Mouse (Mus musculus) liver, embryonic 11.5 days (tissue): Measurements from ENCODE around the gene Mrc2. TPM values are rescaled to one million over a fixed set of nuclear protein-coding genes. Genes with fewer than 3 reads are reported as not detected.

Source experiments
- ATAC-seq: fragments of 200-750 bp; cut with Nextera tagmentation; replicated peaks from 2 replicates; pipeline ENCODE4 v1.8.0; 2017; ENCODE audit warnings: moderate number of reproducible peaks, mild to moderate bottlenecking, moderate TSS enrichment, moderate library complexity; ENCODE audit not compliant: low FRiP score
- DNase-seq: peaks from one replicate; pipeline ENCODE4 v3.0.0-alpha.2; 2017; ENCODE audit warnings: low spot score
- H3K27ac ChIP-seq: fragments of 300-500 bp; sonication (generic); 2 replicates; pipeline ENCODE4 v1.5.1; 2014; ENCODE audit warnings: mild to moderate bottlenecking, low read depth, low read length, control low read depth
- H3K27me3 ChIP-seq: fragments of 300-500 bp; sonication (generic); replicated peaks from 2 replicates; pipeline ENCODE4 v1.6.1; 2014; ENCODE audit warnings: low read length, mixed read lengths; ENCODE audit not compliant: control insufficient read depth, insufficient read depth
- H3K36me3 ChIP-seq: fragments of 300-500 bp; sonication (generic); 2 replicates; pipeline ENCODE4 v1.6.1; 2014; ENCODE audit warnings: mild to moderate bottlenecking, low read length, moderate library complexity, mixed read lengths; ENCODE audit not compliant: control insufficient read depth, insufficient read depth
- H3K4me1 ChIP-seq: fragments of 300-500 bp; sonication (generic); replicated peaks from 2 replicates; pipeline ENCODE4 v1.6.1; 2014; ENCODE audit warnings: low read length, mixed read lengths; ENCODE audit not compliant: control insufficient read depth, insufficient read depth
- H3K4me2 ChIP-seq: fragments of 300-500 bp; sonication (generic); 2 replicates; pipeline ENCODE4 v1.6.1; 2014; ENCODE audit warnings: mild to moderate bottlenecking, control low read depth, moderate library complexity
- H3K4me3 ChIP-seq: fragments of 300-500 bp; sonication (generic); 2 replicates; pipeline ENCODE4 v1.5.1; 2014; ENCODE audit warnings: low read depth, low read length, control low read depth
- H3K9ac ChIP-seq: fragments of 300-500 bp; sonication (generic); 2 replicates; pipeline ENCODE4 v1.6.1; 2014; ENCODE audit warnings: low read depth, low read length, control low read depth
- H3K9me3 ChIP-seq: fragments of 300-500 bp; sonication (generic); 2 replicates; pipeline ENCODE4 v1.6.1; 2016; ENCODE audit warnings: low read length, inconsistent platforms, mixed read lengths; ENCODE audit not compliant: control insufficient read depth
- WGBS: fragments of 180-500 bp; shearing (Covaris S2); extraction: QIAGEN DNeasy Blood & Tissue Kit; methylation state at CpG from one replicate; pipeline ENCODE4 v1.1.7; 2014; 5-methylcytosine and 5-hydroxymethylcytosine counted together
- polyA plus RNA-seq: library from polyadenylated mRNA; unstranded; fragments of >200 nt; fragmentation: Nextera tagmentation; extraction: Ambion mirVana; gene quantifications from 2 replicates; pipeline ENCODE4 v1.2.1, GENCODE M21; 2014

Mrc2 gene
- polyA plus RNA-seq, 1 experiment from 2014 or later = 4.8 TPM

GRCm38 (mm10) chr11:105363598-105364385, 71.3 kb downstream of the Mrc2 start:
- no peaks in the 10 kb centered on the region for H3K36me3 ChIP-seq
- H3K4me1 ChIP-seq = peaks cover 51% of the 10 kb centered on the region
- H3K27ac ChIP-seq = no peak overlapping the region
- H3K9me3 ChIP-seq = no peaks in the 10 kb centered on the region
- ATAC-seq (no peak), DNase-seq (no peak)
- H3K9ac ChIP-seq = no peak overlapping the region
- 47% methylated on average over 12 of the region's 12 CpGs for WGBS
- H3K4me2 ChIP-seq = peak overlapping the region; percentile 82
- H3K27me3 ChIP-seq = peaks cover 15% of the 10 kb centered on the region
- H3K4me3 ChIP-seq = peak overlapping the region; percentile 57

- WGBS = 29% methylated on average over 12 of the region's 12 CpGs
- Histone ChIP-seq H3K27me3 (peaks cover 15% of the 10 kb centered on the region), H3K27ac (no peak overlapping the region), H3K4me3 (no peak overlapping the region), H3K9me3 (no peaks in the 10 kb centered on the region), H3K4me2 (peak overlapping the region; percentile 15), H3K36me3 (no peaks in the 10 kb centered on the region), H3K9ac (0 out of 2 replicates have a peak overlapping the region, but pooled peaks have one; percentile 7), H3K4me1 (peaks cover 51% of the 10 kb centered on the region)
- DNase-seq = no peak
- no peak for ATAC-seq
Measured at GRCm38 (mm10) chr11:105364386-105365065, 72.1 kb downstream of the Mrc2 start.

- peaks cover 15% of the 10 kb centered on the region for H3K27me3 ChIP-seq
- no peak; the same call in none of the 2 replicates for ATAC-seq
- no peaks in the 10 kb centered on the region for H3K9me3 ChIP-seq
- peak overlapping the region; percentile 12; the same call in 1 of the 2 replicates for H3K4me2 ChIP-seq
- no peak overlapping the region; the same call in 1 of the 2 replicates for H3K9ac ChIP-seq
- no peak for DNase-seq
- H3K4me3 ChIP-seq = no peak overlapping the region
- WGBS = 73% methylated on average over 3 of the region's 3 CpGs
- H3K4me1 ChIP-seq = peaks cover 51% of the 10 kb centered on the region
- no peaks in the 10 kb centered on the region for H3K36me3 ChIP-seq
- H3K27ac ChIP-seq = peak overlapping the region; percentile 21; the same call in 1 of the 2 replicates
Measured at GRCm38 (mm10) chr11:105365611-105366010, 73.2 kb downstream of the Mrc2 start.

- Histone ChIP-seq H3K4me3 (no peak overlapping the region), H3K4me1 (peaks cover 51% of the 10 kb centered on the region), H3K9ac (no peak overlapping the region), H3K4me2 (peak overlapping the region; percentile 46), H3K9me3 (no peaks in the 10 kb centered on the region), H3K27me3 (peaks cover 15% of the 10 kb centered on the region), H3K27ac (peak overlapping the region; percentile 90), H3K36me3 (no peaks in the 10 kb centered on the region)
- DNase-seq = peak; percentile 54
- ATAC-seq = peak; percentile 97
- WGBS = 19% methylated on average over 3 of the region's 4 CpGs
Measured at GRCm38 (mm10) chr11:105366051-105366450, 73.6 kb downstream of the Mrc2 start.

- H3K9ac ChIP-seq = 0 out of 2 replicates have a peak overlapping the region, but pooled peaks have one; percentile 8
- 35% methylated on average over 3 of the region's 3 CpGs for WGBS
- H3K4me3 ChIP-seq = no peak overlapping the region
- peaks cover 51% of the 10 kb centered on the region for H3K4me1 ChIP-seq
- DNase-seq (no peak), ATAC-seq (peak; percentile 18; the same call in 1 of the 2 replicates)
- H3K36me3 ChIP-seq = no peaks in the 10 kb centered on the region
- H3K27me3 ChIP-seq = peaks cover 13% of the 10 kb centered on the region
- H3K9me3 ChIP-seq = no peaks in the 10 kb centered on the region
- H3K4me2 ChIP-seq = peak overlapping the region; percentile 31
- peak overlapping the region; percentile 90 for H3K27ac ChIP-seq
Measured at GRCm38 (mm10) chr11:105367163-105367562, 74.7 kb downstream of the Mrc2 start.

- Histone ChIP-seq H3K9me3 (no peaks in the 10 kb centered on the region), H3K4me3 (no peak overlapping the region), H3K4me2 (no peak overlapping the region), H3K9ac (no peak overlapping the region), H3K4me1 (peaks cover 47% of the 10 kb centered on the region), H3K27me3 (peaks cover 3% of the 10 kb centered on the region), H3K36me3 (no peaks in the 10 kb centered on the region), H3K27ac (no peak overlapping the region)
- DNase-seq (no peak), ATAC-seq (no peak)
- WGBS = 61% methylated on average over 5 of the region's 5 CpGs
Measured at GRCm38 (mm10) chr11:105368833-105369232, 76.4 kb downstream of the Mrc2 start.

GRCm38 (mm10) chr11:105369526-105370386, 77.3 kb downstream of the Mrc2 start:
- Histone ChIP-seq H3K9me3 (no peaks in the 10 kb centered on the region), H3K27me3 (no peaks in the 10 kb centered on the region; the same call in 1 of the 2 replicates), H3K4me1 (peaks cover 45% of the 10 kb centered on the region), H3K4me2 (no peak overlapping the region), H3K36me3 (no peaks in the 10 kb centered on the region), H3K27ac (no peak overlapping the region), H3K4me3 (no peak overlapping the region), H3K9ac (no peak overlapping the region)
- 87% methylated on average over 13 of the region's 13 CpGs for WGBS
- ATAC-seq (no peak), DNase-seq (no peak)

- WGBS = 77% methylated on average over 9 of the region's 9 CpGs
- H3K4me2 ChIP-seq = no peak overlapping the region
- peaks cover 30% of the 10 kb centered on the region for H3K4me1 ChIP-seq
- H3K27ac ChIP-seq = no peak overlapping the region
- no peaks in the 10 kb centered on the region; the same call in 1 of the 2 replicates for H3K27me3 ChIP-seq
- ATAC-seq (no peak), DNase-seq (no peak)
- no peaks in the 10 kb centered on the region for H3K9me3 ChIP-seq
- no peak overlapping the region for H3K9ac ChIP-seq
- H3K4me3 ChIP-seq = no peak overlapping the region
- H3K36me3 ChIP-seq = no peaks in the 10 kb centered on the region
Measured at GRCm38 (mm10) chr11:105371818-105372217, 79.4 kb downstream of the Mrc2 start.
